Mouse (Mus musculus) embryonic facial prominence, embryonic 13.5 days (tissue): ENCODE results near the gene Usp25. TPM values are rescaled to one million over a fixed set of nuclear protein-coding genes. Genes with fewer than 3 reads are reported as not detected.

Experiments used
- ATAC-seq: fragments of 200-750 bp; cut with Nextera tagmentation; 2 replicates; pipeline ENCODE4 v1.8.0; 2017; ENCODE audit warnings: low read depth; ENCODE audit not compliant: insufficient number of reproducible peaks, insufficient read depth, low FRiP score, low TSS enrichment
- H3K27ac ChIP-seq: fragments of 300-500 bp; sonication (generic); 2 replicates; pipeline ENCODE4 v1.5.1; 2015; ENCODE audit warnings: moderate library complexity, mild to moderate bottlenecking, inconsistent platforms
- H3K27me3 ChIP-seq: fragments of 300-500 bp; sonication (generic); 2 replicates; pipeline ENCODE4 v1.6.1; 2015; ENCODE audit warnings: mild to moderate bottlenecking, inconsistent platforms
- H3K36me3 ChIP-seq: fragments of 300-500 bp; sonication (generic); 2 replicates; pipeline ENCODE4 v1.6.1; 2015; ENCODE audit warnings: mild to moderate bottlenecking, inconsistent platforms
- H3K4me1 ChIP-seq: fragments of 300-500 bp; sonication (generic); 2 replicates; pipeline ENCODE4 v1.6.1; 2015; ENCODE audit warnings: inconsistent platforms
- H3K4me2 ChIP-seq: fragments of 300-500 bp; sonication (generic); 2 replicates; pipeline ENCODE4 v1.6.1; 2015; ENCODE audit warnings: moderate library complexity, mild to moderate bottlenecking, inconsistent platforms
- H3K4me3 ChIP-seq: fragments of 300-500 bp; sonication (generic); 2 replicates; pipeline ENCODE4 v1.5.1; 2015; ENCODE audit warnings: mild to moderate bottlenecking, inconsistent platforms
- H3K9ac ChIP-seq: fragments of 300-500 bp; sonication (generic); 2 replicates; pipeline ENCODE4 v1.6.1; 2015; ENCODE audit warnings: mild to moderate bottlenecking, inconsistent platforms
- H3K9me3 ChIP-seq: fragments of 300-500 bp; sonication (generic); 2 replicates; pipeline ENCODE4 v1.6.1; 2016; ENCODE audit warnings: inconsistent platforms
- WGBS: fragments of 180-500 bp; shearing (Covaris S2); methylation state at CpG from one replicate; pipeline ENCODE4 v1.1.7; 2015; ENCODE audit warnings: mixed read lengths; 5-methylcytosine and 5-hydroxymethylcytosine counted together
- polyA plus RNA-seq: library from polyadenylated mRNA; unstranded; fragments of >200 nt; fragmentation: Nextera tagmentation; extraction: Ambion mirVana; gene quantifications from 2 replicates; pipeline ENCODE4 v1.2.1, GENCODE M21; 2015

Usp25 gene
- polyA plus RNA-seq, 1 experiment from 2014 or later: 17.8 TPM

GRCm38 (mm10) chr16:77152288-77152687 lies 138.8 kb downstream of the Usp25 start:
- Histone ChIP-seq H3K9me3 (no peaks in the 10 kb centered on the region), H3K27ac (no peak overlapping the region), H3K4me3 (no peak overlapping the region), H3K27me3 (no peaks in the 10 kb centered on the region), H3K36me3 (no peaks in the 10 kb centered on the region), H3K4me2 (no peak overlapping the region), H3K9ac (no peak overlapping the region), H3K4me1 (peaks cover 4% of the 10 kb centered on the region; the same call in 1 of the 2 replicates)
- 94% methylated on average over 1 of the region's 1 CpGs for WGBS
- no peak for ATAC-seq

GRCm38 (mm10) chr16:77153216-77153715 lies 139.8 kb downstream of the Usp25 start:
- no peaks in the 10 kb centered on the region for H3K27me3 ChIP-seq
- no peak overlapping the region for H3K27ac ChIP-seq
- peaks cover 4% of the 10 kb centered on the region; the same call in 1 of the 2 replicates for H3K4me1 ChIP-seq
- no peaks in the 10 kb centered on the region for H3K36me3 ChIP-seq
- H3K4me2 ChIP-seq: no peak overlapping the region
- WGBS: 68% methylated on average over 1 of the region's 1 CpGs
- no peak overlapping the region for H3K9ac ChIP-seq
- H3K4me3 ChIP-seq: no peak overlapping the region
- no peaks in the 10 kb centered on the region for H3K9me3 ChIP-seq
- no peak for ATAC-seq

DNA sequence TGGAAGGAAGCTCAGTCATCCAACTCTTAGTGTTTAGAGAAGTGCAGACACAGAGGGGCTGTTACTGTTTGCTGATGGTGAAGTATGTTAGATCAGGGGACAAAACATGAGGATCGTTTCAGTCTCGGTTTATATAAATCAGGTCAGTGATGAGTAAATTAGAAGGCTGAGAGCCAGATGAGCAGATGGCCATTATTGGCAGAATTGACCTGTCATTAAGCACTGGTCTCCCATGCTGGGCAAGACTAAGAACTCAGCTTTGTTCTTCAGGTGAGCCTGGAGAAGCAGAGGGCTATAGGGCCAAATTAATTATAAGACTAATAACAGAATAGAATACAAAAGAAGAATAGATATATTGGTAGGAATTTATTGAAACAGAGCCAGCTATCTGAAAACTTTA lies 140.3 kb downstream of the Usp25 start:
- Histone ChIP-seq H3K9me3 (no peaks in the 10 kb centered on the region), H3K9ac (no peak overlapping the region), H3K27ac (no peak overlapping the region), H3K4me3 (no peak overlapping the region), H3K36me3 (no peaks in the 10 kb centered on the region), H3K4me2 (no peak overlapping the region), H3K4me1 (peaks cover 4% of the 10 kb centered on the region; the same call in 1 of the 2 replicates), H3K27me3 (no peaks in the 10 kb centered on the region)
- WGBS: 88% methylated on average over 2 of the region's 2 CpGs
- ATAC-seq: no peak

- no peaks in the 10 kb centered on the region for H3K9me3 ChIP-seq
Measured at GRCm38 (mm10) chr16:77154831-77155230, 141.3 kb downstream of the Usp25 start.

More at GRCm38 (mm10) chr16:77154831-77155230, 141.3 kb downstream of the Usp25 start:
- Histone ChIP-seq H3K4me1 (peaks cover 4% of the 10 kb centered on the region; the same call in 1 of the 2 replicates), H3K9ac (no peak overlapping the region), H3K36me3 (no peaks in the 10 kb centered on the region), H3K27me3 (no peaks in the 10 kb centered on the region), H3K4me3 (no peak overlapping the region), H3K27ac (no peak overlapping the region), H3K4me2 (no peak overlapping the region)
- WGBS: 68% methylated on average over 1 of the region's 1 CpGs
- no peak for ATAC-seq
